Mouse (Mus musculus) stomach, embryonic 16.5 days (tissue): ENCODE results near the gene Gm13124. TPM values are rescaled to one million over a fixed set of nuclear protein-coding genes. Genes with fewer than 3 reads are reported as not detected.

ENCODE experiments used
- ATAC-seq: fragments of 200-750 bp; cut with Nextera tagmentation; 2 replicates; pipeline ENCODE4 v1.8.0; 2017; ENCODE audit warnings: moderate number of reproducible peaks, moderate TSS enrichment; ENCODE audit not compliant: insufficient read depth, low FRiP score
- H3K27ac ChIP-seq: fragments of 300-500 bp; sonication (generic); 2 replicates; pipeline ENCODE4 v1.5.1; 2014; ENCODE audit warnings: low read length
- H3K27me3 ChIP-seq: fragments of 300-500 bp; sonication (generic); 2 replicates; pipeline ENCODE4 v1.6.1; 2014; ENCODE audit warnings: low read length, control low read depth, mixed read lengths; ENCODE audit not compliant: control insufficient read depth, insufficient read depth
- H3K36me3 ChIP-seq: fragments of 300-500 bp; sonication (generic); 2 replicates; pipeline ENCODE4 v1.6.1; 2014; ENCODE audit warnings: low read length; ENCODE audit not compliant: control insufficient read depth, insufficient read depth
- H3K4me1 ChIP-seq: fragments of 300-500 bp; sonication (generic); 2 replicates; pipeline ENCODE4 v1.6.1; 2014; ENCODE audit warnings: low read length, control low read depth, mixed read lengths; ENCODE audit not compliant: control insufficient read depth, insufficient read depth
- H3K4me2 ChIP-seq: fragments of 300-500 bp; sonication (generic); 2 replicates; pipeline ENCODE4 v1.6.1; 2014; ENCODE audit warnings: low read depth, low read length, mixed read lengths
- H3K4me3 ChIP-seq: fragments of 300-500 bp; sonication (generic); replicated peaks from 2 replicates; pipeline ENCODE4 v1.5.1; 2014; ENCODE audit warnings: mild to moderate bottlenecking, low read length
- H3K9ac ChIP-seq: fragments of 300-500 bp; sonication (generic); 2 replicates; pipeline ENCODE4 v1.6.1; 2014; ENCODE audit warnings: low read length
- H3K9me3 ChIP-seq: fragments of 300-500 bp; sonication (generic); replicated peaks from 2 replicates; pipeline ENCODE4 v1.6.1; 2016; ENCODE audit warnings: low read length, control low read depth; ENCODE audit not compliant: control insufficient read depth
- WGBS: fragments of 180-500 bp; shearing (Covaris S2); extraction: QIAGEN DNeasy Blood & Tissue Kit; methylation state at CpG from one replicate; pipeline ENCODE4 v1.1.7; 2014; 5-methylcytosine and 5-hydroxymethylcytosine counted together
- polyA plus RNA-seq: library from polyadenylated mRNA; unstranded; fragments of >200 nt; fragmentation: Nextera tagmentation; extraction: Ambion mirVana; gene quantifications from 2 replicates; pipeline ENCODE4 v1.2.1, GENCODE M21; 2015

Gene Gm13124
- polyA plus RNA-seq, 1 experiment from 2014 or later = not detected

GRCm38 (mm10) chr4:144544689-144545088, 20.2 kb downstream of the Gm13124 start:
- ATAC-seq = no peak
- H3K9ac ChIP-seq = no peak overlapping the region
- no peaks in the 10 kb centered on the region; the same call in none of the 2 replicates for H3K9me3 ChIP-seq
- H3K36me3 ChIP-seq = no peaks in the 10 kb centered on the region
- no peak overlapping the region for H3K27ac ChIP-seq
- H3K4me3 ChIP-seq = no peak overlapping the region
- no peaks in the 10 kb centered on the region for H3K27me3 ChIP-seq
- H3K4me1 ChIP-seq = no peaks in the 10 kb centered on the region
- 67% methylated on average over 1 of the region's 1 CpGs for WGBS
- no peak overlapping the region for H3K4me2 ChIP-seq

- H3K36me3 ChIP-seq = no peaks in the 10 kb centered on the region
- no peak for ATAC-seq
- no peaks in the 10 kb centered on the region for H3K27me3 ChIP-seq
- H3K4me2 ChIP-seq = no peak within 1 kb of the TSS
- 77% methylated on average over 5 of the region's 5 CpGs for WGBS
- no peak within 1 kb of the TSS for H3K9ac ChIP-seq
- H3K27ac ChIP-seq = no peak within 1 kb of the TSS
- H3K4me3 ChIP-seq = no peak within 1 kb of the TSS
- no peaks in the 10 kb centered on the region for H3K4me1 ChIP-seq
- no peaks in the 10 kb centered on the region for H3K9me3 ChIP-seq
These were observed 45.4 kb downstream of the Gm13124 start, which contains the start of gene 9430007A20Rik for GRCm38 (mm10) chr4:144519522-144519921. TSS of gene 9430007A20Rik (plus strand) at chr4:144519822.

- Histone ChIP-seq H3K27ac (no peak overlapping the region), H3K4me1 (no peaks in the 10 kb centered on the region), H3K36me3 (no peaks in the 10 kb centered on the region), H3K4me3 (no peak overlapping the region), H3K4me2 (no peak overlapping the region), H3K9me3 (no peaks in the 10 kb centered on the region), H3K27me3 (no peaks in the 10 kb centered on the region), H3K9ac (no peak overlapping the region)
- 78% methylated on average over 1 of the region's 1 CpGs for WGBS
- ATAC-seq = no peak
These were observed 58.4 kb downstream of the Gm13124 start for GRCm38 (mm10) chr4:144506518-144506917.

Other genes with a start within 250 kb of the Gm13124 start
- not detected in 2 replicates for gene Gm13128, start 234.9 kb downstream of the Gm13124 start, polyA plus RNA-seq
- gene Gm13119, start 207.2 kb downstream of the Gm13124 start, polyA plus RNA-seq = not detected in 2 replicates
- not detected in 2 replicates for gene Pramef20, start 187.2 kb downstream of the Gm13124 start, polyA plus RNA-seq
- gene Pramef12, start 156.7 kb downstream of the Gm13124 start, polyA plus RNA-seq = 0.31 TPM in 1 of 2 replicates, not detected in the other
- gene 1700012P22Rik, start 126.4 kb downstream of the Gm13124 start, polyA plus RNA-seq = not detected in 2 replicates
- not detected in 2 replicates for gene Gm9944, start 111.8 kb downstream of the Gm13124 start, polyA plus RNA-seq
- not detected in 2 replicates for gene Aadacl3, start 101.4 kb downstream of the Gm13124 start, polyA plus RNA-seq
- not detected in 2 replicates for gene 9430007A20Rik, start 45.3 kb downstream of the Gm13124 start, polyA plus RNA-seq
- gene Aadacl4, start 48.6 kb upstream of the Gm13124 start, polyA plus RNA-seq = not detected in 2 replicates
- not detected in 2 replicates for gene Gm436, start 121.2 kb upstream of the Gm13124 start, polyA plus RNA-seq
- not detected in 2 replicates for gene Gm13178, start 156.3 kb upstream of the Gm13124 start, polyA plus RNA-seq
- gene Gm438, start 221.4 kb upstream of the Gm13124 start, polyA plus RNA-seq = not detected in 2 replicates